Mouse (Mus musculus): ENCODE data around the gene Hmces.

The Hmces gene

GRCm38 (mm10) chr6:87913661-87914325, at the start of gene Hmces:
Hmces (plus strand) TSS chr6:87913935.
- DNase-seq (ENCODE audit: low read depth, low spot score): peak; percentile 95

DNA sequence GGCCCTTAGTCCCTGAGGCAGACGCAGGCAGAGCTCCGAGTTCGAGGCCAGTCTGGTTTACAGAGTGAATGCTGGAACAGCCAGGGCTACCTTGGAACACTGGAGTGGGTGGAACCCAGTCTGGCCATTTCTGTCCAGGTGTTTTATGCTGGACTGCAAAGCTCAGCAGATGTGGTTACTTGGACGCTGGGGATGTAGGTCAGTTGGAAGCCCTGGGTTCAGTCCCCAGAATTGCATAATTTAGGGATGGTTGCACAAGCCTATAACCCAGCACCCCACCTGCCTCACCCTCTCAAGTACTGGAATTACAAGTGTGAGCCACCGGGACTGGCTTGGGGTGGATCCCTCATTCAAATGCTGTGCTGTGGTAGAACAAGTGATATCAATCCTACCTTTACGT, 47.5 kb upstream of the Hmces start:
- no peak for DNase-seq (ENCODE audit: low read depth, low spot score)

DNA sequence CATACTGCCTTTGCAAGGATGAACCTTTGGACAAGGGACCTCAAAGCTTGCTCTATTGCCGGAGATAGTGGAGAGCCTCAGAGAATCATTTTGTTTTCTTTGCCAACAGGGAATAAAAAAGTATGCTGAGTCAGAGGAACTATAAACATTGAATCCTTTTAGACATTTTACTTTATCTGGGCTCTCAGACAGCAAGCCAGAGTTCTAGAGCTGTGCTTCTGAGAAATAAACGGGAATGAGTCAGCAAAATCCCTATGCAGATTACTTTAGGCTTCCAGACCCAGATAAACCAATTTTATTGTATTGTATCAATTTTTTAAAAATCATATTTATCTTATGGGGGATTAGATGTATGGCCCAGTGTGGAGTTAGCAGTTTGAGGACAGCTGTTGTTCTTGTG, 46.5 kb upstream of the Hmces start:
- DNase-seq (ENCODE audit: low read depth, low spot score): no peak

- DNase-seq (ENCODE audit: low read depth, low spot score): no peak
These were observed 44.7 kb upstream of the Hmces start for GRCm38 (mm10) chr6:87868871-87869506.

GRCm38 (mm10) chr6:87870440-87870839, 43.3 kb upstream of the Hmces start:
- no peak for DNase-seq (ENCODE audit: low read depth, low spot score)

DNA sequence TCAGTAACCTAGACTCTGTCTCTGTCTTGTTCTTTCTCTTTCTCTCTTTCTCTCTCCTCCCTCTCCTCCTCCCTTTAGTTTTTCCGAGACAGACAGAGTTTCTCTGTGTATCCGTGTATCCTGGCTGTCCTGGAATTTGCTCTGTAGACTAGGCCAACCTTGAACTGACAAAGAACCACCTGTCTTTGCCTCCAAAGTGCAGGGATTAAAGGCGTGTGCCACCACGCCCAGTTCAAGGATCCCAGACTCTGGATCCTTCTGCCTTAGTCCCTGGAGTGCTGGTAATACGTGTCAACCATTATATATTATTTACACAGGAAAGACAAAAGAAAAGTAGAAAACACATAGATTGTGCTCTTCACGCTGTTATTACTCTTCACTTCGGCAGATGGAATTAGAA, 42.5 kb upstream of the Hmces start:
- peak; percentile 74 for DNase-seq (ENCODE audit: low read depth, low spot score)

- DNase-seq (ENCODE audit: low read depth, low spot score): no peak
These were observed 40.6 kb upstream of the Hmces start for GRCm38 (mm10) chr6:87873104-87873503.

DNA sequence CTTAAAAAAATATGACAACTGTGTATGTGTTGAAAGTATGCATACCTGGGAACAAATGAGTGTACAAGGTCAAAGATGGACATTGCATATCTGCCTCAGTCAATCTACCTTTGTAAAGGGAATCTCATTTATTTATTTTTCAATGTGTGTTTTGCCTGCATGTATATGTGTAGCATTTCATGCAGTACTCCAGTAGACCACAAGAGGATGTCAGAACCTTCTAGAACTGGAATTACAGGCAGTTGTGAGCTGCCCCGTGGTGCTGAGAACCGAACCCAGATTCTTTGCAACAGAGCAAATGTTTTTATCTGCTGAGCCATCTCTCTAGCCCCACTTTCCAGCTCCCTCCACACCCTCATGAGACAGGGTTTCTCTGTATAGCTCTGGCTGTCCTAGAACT, 39.8 kb upstream of the Hmces start:
- DNase-seq (ENCODE audit: low read depth, low spot score): peak; percentile 28

DNA sequence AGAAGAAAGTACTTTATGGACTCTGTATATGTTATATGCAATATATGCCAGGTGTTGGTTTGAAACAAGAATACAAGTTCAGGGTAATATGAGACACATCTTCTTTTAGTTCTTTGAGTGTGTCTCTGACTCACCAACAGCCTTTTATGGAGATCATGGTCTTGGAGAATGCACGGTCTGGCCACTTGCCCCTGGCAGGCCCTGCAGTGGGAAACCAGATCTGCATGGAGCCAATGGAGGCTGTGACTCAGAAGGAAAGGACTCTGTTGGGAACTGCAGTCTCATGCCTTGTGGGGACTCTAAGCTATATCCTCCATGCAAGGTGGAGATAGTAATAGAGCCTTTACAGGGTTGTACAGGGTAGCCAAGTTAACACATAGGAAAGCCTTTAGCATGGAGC, 38.7 kb upstream of the Hmces start:
- no peak for DNase-seq (ENCODE audit: low read depth, low spot score)

DNA sequence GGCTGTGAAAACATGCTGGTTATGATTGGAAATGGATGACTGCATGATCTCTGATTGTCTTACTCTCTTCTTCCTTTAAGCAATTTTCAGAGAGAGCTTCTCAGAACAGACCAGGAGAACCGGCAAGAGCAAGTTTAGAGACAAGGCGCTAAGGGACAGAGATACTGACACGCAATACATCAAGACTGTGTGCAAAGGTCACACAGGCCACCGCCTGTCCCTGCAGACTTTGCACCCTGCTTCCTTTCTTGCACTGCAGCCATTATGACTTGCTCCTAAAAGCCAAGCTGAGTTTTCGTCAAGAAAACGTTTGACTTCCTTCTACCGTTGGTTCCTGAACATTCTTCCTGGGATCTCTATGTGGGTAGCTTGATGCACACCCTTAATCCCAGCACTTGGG, 38.2 kb upstream of the Hmces start:
- DNase-seq (ENCODE audit: low read depth, low spot score): no peak

GRCm38 (mm10) chr6:87876068-87876643, 37.6 kb upstream of the Hmces start:
- DNase-seq (ENCODE audit: low read depth, low spot score): peak; percentile 72

DNA sequence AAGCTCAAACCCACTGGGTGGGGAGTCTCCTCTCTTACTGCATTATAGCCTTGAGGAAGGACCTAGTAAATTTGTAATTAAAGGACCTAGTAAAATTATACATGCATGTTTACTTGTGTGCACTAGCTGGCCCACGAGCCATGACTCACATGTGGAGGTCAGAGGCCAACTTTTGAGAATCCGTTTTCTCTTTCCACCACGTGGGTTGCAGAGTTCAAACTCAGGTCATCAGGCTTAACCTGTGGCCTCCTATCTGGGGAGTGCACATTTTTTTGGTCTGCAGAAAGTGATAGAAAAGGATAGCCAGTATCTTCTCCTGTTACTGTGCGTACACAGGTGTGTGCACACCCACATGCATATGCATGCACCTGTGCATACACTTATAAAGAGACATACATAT, 34.7 kb upstream of the Hmces start:
- no peak for DNase-seq (ENCODE audit: low read depth, low spot score)

DNA sequence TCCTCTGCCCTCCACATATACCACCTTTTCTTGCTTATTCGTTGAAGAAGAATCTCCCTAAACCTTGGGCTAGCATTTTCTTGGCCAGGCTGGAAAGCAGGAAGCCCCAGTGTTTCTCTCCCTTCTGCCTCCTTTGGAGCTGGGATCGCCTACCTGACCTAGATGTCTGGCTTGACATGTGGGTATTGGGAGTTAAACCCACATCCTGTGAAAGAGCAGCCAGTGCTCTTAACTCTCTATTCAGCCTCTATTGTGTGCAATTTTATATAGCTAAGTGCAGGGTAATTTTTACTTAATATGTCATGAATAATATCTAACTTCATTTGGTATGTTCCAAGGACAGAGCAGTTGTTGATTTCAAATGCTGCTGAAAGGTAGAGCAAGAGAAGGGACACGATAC, 34.1 kb upstream of the Hmces start:
- DNase-seq (ENCODE audit: low read depth, low spot score): no peak

DNA sequence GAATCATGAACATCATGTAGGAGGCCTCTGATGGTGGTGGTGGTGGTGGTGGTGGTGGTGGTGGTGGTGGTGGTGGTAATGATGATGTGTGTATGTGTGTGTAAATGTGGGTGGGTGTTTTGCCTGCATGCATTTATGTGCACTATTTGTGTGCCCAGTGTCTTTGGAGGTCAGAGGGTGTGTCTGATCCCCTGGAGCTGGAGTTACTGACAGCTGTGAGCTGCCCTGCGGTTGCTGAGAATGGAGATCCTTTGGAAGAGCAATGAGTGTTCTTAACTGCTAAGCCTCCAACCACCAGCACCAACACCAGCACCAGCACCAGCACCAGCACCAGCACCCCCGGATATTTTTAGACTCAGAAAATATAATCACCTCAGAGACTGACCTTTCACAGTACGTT, 31.5 kb upstream of the Hmces start:
- DNase-seq (ENCODE audit: low read depth, low spot score): no peak

- DNase-seq (ENCODE audit: low read depth, low spot score): no peak
These were observed 30.9 kb upstream of the Hmces start for GRCm38 (mm10) chr6:87882816-87883215.

GRCm38 (mm10) chr6:87886721-87887120, 27.0 kb upstream of the Hmces start:
- DNase-seq (ENCODE audit: low read depth, low spot score): no peak

DNA sequence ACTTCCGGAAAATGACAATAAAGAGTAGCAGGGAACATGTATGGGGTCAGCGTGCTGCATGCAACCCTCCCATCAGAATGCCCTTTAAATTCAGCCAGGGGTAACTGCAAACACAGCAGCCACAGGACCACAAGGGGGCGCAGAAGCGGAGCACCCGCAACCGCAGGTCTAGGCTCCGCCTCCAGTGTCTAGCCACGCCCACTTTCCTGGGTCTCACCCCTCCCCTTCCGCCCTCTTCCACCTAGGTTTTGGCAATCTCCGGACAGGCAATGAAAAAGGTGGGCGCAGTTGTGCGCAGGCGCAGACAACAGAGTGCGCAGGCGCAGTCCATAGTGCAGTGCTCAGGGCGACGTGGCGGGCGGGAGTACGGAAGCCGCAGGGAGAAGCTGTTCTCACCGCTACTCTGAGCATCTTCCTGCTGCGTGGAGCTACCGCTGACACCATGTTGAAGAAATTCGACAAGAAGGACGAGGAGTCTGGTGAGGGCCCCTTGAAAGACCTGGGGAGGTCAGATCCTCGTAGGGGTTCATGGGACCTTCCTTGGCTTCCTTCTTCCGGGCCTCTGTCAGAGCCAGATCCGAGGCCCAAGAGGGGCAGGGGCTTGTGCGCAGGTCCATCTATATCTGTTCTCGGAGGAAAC, 26.0 kb upstream of the Hmces start, which contains the start of gene Copg1:
Gene Copg1, plus strand, starts transcription at position 221 of the 640 bp plus-strand sequence.
- DNase-seq (ENCODE audit: low read depth, low spot score): peak; percentile 99

DNA sequence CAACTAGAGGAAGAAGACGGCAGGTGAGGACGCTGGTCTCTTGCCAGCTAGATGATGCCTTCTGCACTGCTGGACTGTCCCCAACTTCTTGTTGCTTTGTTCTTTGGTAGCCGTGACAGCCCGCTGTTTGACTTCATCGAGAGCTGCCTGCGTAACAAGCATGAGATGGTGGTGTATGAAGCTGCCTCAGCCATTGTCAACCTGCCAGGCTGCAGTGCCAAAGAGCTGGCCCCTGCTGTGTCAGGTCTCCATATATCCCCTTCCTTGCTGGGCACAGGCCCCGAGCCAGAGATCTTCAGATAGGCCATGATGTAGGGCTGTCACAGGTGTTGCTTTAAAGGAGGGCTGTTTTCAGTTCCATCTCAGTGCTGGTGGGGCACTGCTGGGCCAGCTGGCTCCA, 19.8 kb upstream of the Hmces start:
- no peak for DNase-seq (ENCODE audit: low read depth, low spot score)

- no peak for DNase-seq (ENCODE audit: low read depth, low spot score)
These were observed 15.7 kb upstream of the Hmces start for GRCm38 (mm10) chr6:87898028-87898427.

GRCm38 (mm10) chr6:87906632-87907031, 7.1 kb upstream of the Hmces start:
- peak; percentile 42 for DNase-seq (ENCODE audit: low read depth, low spot score)

DNA sequence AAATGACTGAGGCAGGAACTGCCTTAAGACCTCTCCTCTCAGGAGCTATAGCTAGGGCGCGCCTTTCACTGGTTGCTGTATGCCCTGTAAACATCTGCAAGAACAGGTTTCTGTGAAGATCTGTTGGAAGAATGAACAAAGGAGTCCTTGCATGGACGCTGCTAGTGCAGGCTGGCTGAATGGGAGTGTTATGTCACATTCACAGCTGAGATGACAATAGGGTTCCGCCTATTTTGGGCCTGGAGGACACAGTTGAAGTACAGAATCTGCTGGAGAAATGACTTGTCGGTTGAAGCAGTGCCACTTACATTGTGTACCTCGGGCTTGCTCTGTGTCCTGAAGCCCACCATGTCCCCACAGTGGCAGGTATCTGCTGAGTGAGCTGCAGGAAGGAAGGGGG, 4.6 kb upstream of the Hmces start:
- no peak for DNase-seq (ENCODE audit: low read depth, low spot score)

- DNase-seq (ENCODE audit: low read depth, low spot score): no peak
These were observed 2.2 kb upstream of the Hmces start for GRCm38 (mm10) chr6:87911559-87911958.

All from ES-CJ7 (cell line).